Mouse (Mus musculus): Measurements from ENCODE around the gene Olfr1501. TPM values are rescaled to one million over a fixed set of nuclear protein-coding genes. Genes with fewer than 3 reads are reported as not detected.
"Not testable (repeated sequence)": the region's sequence is repeated elsewhere in the genome, so short reads cannot be mapped to it uniquely, and the experiment has no call there.

The Olfr1501 gene
- not detected for total RNA-seq (2021)

DNA sequence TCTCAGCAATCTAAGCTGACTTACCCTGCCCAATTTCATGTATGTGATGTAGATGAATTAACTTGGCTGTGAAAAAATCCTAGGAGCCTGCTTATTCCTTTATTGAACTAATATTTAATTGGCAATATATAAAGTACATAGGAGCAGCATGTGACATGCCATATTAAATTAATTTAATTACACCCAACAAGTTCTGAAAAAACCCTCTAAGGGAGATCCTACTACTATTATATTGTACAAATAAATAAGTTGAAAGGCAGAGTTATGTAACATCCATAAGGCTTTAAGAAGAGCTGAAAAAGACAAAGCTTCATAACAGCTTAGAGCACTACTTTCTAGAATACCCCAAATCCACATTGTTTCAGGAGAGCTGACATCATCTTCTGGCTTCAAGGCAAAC is at the start of gene Olfr1501:
TSS of gene Olfr1501 (minus strand) at position 101 of the 400 bp plus-strand sequence.
- intact Hi-C loops (cut with DNase I); DNase-seq: not testable (repeated sequence)

DNA sequence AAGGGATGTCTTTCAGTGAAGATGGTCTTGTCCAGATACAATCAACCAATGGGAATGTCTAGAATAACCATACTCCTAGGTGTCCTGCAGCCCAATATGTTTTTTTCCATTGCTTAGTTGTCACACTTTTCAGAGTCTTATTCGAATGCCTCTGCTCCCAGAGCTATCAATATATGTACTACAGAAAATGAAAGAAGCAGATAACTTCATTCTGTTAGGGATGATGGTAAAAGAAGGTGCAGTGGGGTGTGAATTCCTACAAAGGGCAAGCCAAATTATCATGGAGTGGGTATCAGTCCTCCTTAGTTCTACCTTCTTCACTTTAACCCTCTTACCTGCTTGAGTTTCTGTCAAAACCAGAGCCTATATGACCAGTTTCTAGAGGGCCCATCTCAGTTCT is 47.3 kb upstream of the Olfr1501 start, which contains the start of gene Olfr1504:
TSS of gene Olfr1504 (minus strand) at position 101 of the 400 bp plus-strand sequence.
- no peak for DNase-seq
- intact Hi-C loops (cut with DNase I), result no loop called here

DNA sequence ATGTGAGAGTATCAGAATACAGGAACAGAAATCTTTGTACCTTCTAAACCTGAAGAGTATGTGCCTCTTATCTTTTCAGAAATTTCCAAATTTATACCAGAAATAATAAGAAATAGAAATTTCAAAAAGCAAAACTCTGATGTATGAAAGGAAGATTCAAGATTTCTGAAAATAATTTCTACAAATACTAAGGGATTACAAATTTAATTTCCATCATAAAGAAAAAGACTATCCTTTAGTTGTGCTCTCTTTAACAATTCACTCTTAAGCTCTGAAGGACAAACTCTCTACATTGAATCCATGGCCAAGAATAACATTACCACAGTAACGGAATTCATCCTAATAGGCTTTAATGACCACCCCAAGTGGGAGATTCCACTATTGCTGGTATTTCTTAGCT is 11.0 kb upstream of the Olfr1501 start, which contains the start of gene Olfr1502:
TSS of gene Olfr1502 (plus strand) at position 301 of the 400 bp plus-strand sequence.
- DNase-seq, result no peak
- intact Hi-C loops (cut with DNase I), result no loop called here

DNA sequence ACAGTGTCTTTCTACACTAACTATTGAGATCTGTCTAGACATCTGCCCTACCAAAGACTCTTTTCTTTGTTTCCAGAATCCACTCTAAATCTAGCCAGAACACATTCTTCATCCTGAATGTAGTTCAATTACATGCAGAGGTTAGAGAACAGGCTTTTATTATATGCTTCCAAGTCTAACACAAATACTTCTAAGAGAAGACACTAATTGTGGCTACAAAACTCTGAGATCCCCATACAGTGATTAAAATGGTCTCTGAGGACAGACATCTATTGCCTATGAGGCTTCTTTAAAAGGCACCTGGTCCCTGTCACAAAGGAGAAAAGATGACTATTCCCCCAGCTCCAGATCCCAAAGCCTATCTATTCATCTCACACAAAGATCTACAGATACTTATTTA is 20.1 kb downstream of the Olfr1501 start, which contains the start of gene Olfr1500:
TSS of gene Olfr1500 (minus strand) at position 101 of the 400 bp plus-strand sequence.
- intact Hi-C loops (cut with DNase I), result no loop called here
- DNase-seq, result no peak

DNA sequence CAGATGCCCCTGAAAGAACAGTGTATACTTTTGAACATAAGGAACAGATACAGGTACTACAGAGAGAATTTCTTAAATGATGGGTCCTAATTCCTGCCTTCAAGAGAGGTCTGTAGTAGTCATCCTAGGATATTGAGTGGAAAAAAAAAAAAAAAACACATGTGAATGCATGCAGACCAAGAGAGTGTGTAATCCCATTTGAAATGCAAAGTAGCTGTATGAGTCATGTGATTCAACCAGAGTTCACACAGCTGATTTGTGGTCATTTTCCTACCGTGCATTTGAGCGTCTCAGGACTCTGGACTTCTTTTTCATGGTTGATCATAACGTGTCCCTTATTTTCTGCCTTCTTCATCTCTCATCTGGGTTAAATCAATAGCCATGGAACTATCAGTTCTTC is 22.0 kb downstream of the Olfr1501 start:
- no peak for DNase-seq
- intact Hi-C loops (cut with DNase I), result no loop called here

DNA sequence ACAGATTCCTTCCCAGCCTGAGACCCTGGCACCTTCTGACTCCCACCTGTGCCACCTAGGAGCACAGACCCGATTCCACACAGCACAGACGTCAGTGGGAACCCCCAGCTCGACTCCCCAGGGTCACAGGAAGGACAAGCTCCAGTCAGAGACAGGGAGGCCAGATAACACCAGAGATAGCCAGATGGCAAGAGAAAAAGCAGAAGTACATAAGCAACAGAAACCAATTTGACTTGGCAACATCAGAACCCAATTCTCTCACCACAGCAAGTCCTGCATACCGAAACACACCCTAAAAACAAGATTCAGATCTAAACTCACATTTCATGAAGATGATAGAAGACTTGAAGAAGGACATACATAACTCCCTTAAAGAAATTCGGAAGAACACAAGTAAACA is 29.6 kb downstream of the Olfr1501 start:
- intact Hi-C loops (cut with DNase I), result no loop called here
- no peak for DNase-seq

DNA sequence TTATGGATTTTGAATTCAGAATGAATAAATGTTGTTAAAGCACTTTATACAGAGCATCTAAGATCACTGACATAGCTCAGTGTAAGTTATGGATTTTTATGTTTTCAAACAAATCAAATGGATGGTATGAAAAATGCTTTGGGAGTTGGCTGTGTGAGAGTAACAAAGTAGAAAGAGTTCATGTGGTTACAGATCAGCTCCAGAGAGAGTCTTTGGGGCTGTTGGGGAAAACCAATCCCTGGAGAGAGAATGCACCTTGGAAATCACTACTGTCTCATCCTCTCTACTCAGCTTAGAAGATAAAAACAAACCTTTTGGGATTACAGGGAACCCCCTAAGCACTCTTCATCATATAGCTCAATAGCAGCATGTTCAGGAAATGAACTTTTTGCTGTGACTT is 31.1 kb downstream of the Olfr1501 start, which contains the start of gene Olfr1499:
TSS of gene Olfr1499 (minus strand) at position 101 of the 400 bp plus-strand sequence.
- no peak for DNase-seq
- intact Hi-C loops (cut with DNase I), result no loop called here

DNA sequence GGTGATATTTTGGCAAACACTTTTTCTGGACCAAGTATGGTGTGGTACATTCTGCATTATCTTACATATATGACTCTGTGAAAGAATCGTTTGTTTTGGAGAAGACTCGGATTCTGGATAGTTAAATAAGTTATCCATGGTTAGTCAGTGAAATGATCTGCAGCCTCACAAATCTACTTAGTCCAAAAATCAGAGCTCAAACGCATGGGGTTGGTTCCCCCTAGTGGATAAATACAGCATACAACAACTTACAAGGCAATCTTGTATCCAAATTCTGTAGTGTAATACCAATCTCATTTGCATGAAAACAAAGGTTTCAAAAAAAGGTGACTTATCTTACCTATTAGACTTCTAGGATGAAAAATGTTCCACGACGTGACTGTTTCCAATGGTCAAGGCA is 31.7 kb downstream of the Olfr1501 start:
- intact Hi-C loops (cut with DNase I), result no loop called here
- DNase-seq, result no peak

DNA sequence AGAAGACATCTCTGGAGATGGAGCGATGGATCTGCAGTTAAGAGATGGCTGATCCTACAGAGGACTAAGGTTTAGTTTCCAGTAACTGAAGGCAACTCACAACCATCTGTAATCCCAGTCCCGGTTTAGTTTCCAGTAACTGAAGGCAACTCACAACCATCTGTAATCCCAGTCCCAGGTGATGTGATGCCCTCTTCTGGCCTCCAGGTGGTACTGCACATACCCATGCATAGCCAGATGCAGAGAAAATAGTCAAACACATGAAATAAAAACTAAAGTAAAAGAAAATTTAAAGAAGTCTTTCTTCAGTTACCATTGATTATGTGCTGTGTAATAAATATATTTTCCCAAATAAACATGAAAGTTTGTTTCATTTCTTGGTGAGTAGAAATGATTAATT is 37.7 kb downstream of the Olfr1501 start:
- DNase-seq, result no peak
- intact Hi-C loops (cut with DNase I), result no loop called here

DNA sequence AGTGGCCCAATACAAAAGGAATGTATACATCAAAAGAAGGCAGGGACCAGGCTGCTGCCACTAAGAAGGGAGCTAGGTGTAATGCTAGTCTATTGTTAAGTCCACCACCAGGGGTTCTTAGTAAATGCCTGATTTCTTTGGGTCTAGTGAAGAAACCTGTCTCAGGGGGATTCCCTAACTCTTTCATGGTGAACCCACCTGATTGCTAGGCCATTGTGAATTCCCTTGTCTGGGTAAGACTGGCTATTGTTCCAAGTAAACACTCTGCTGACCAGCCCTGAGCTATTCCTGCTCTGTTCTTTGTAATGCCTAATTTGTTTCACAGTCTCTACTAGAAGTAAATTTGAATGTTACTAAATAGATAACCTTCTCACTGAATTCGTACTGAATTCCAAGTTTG is 45.0 kb downstream of the Olfr1501 start:
- DNase-seq; intact Hi-C loops (cut with DNase I): not testable (repeated sequence)

DNA sequence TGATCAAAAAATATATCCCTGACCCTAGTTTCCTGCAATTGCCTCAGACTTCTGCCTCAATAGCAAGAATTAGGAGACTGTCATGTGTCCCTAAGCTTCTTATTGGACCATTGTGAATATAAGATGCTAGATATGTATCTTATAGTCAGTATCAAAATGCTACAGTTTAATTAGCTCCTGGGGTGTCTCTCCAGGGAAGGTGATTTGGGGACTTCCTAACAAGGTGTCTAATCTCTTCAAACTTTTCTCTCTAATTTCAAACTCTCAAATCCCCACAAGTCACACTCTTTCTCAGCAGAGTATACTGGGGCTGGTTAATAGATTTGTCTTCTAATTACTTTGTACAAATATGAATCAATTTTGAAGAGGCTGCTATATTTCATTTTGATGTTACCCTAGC is 52.4 kb downstream of the Olfr1501 start, which contains the start of gene Olfr1497:
TSS of gene Olfr1497 (minus strand) at position 101 of the 400 bp plus-strand sequence.
- intact Hi-C loops (cut with DNase I), result no loop called here
- DNase-seq, result no peak

Other genes with a start within 250 kb of the Olfr1501 start
- gene Olfr1487, start 233.3 kb downstream of the Olfr1501 start, total RNA-seq (2021), result not detected
- not detected for gene Olfr1489, start 219.1 kb downstream of the Olfr1501 start, total RNA-seq (2021)
- gene Olfr1490, start 199.6 kb downstream of the Olfr1501 start, total RNA-seq (2021), result not detected
- not detected for gene Olfr1491, start 153.4 kb downstream of the Olfr1501 start, total RNA-seq (2021)
- gene Olfr1493-ps1, start 127.4 kb downstream of the Olfr1501 start, total RNA-seq (2021), result not detected
- not detected for gene Olfr1494, start 111.0 kb downstream of the Olfr1501 start, total RNA-seq (2021)
- not detected for gene Olfr1495, start 86.1 kb downstream of the Olfr1501 start, total RNA-seq (2021)
- not detected for gene Olfr1496, start 72.8 kb downstream of the Olfr1501 start, total RNA-seq (2021)
- gene Olfr1497, start 52.5 kb downstream of the Olfr1501 start, total RNA-seq (2021), result not detected
- gene Olfr1499, start 31.2 kb downstream of the Olfr1501 start, total RNA-seq (2021), result not detected
- not detected for gene Olfr1500, start 20.2 kb downstream of the Olfr1501 start, total RNA-seq (2021)
- not detected for gene Olfr1502, start 11.1 kb upstream of the Olfr1501 start, total RNA-seq (2021)
- not detected for gene Olfr1504, start 47.2 kb upstream of the Olfr1501 start, total RNA-seq (2021)
- gene Olfr1505, start 62.8 kb upstream of the Olfr1501 start, total RNA-seq (2021), result not detected